Mouse (Mus musculus) intestine, embryonic 16.5 days (tissue): ENCODE data around the gene Acy3. TPM values are rescaled to one million over a fixed set of nuclear protein-coding genes. Genes with fewer than 3 reads are reported as not detected.
"Not testable (repeated sequence)": the region's sequence is repeated elsewhere in the genome, so short reads cannot be mapped to it uniquely, and the experiment has no call there.

ENCODE experiments used
- ATAC-seq: fragments of 200-750 bp; cut with Nextera tagmentation; 2 replicates; pipeline ENCODE4 v1.8.0; 2017; ENCODE audit warnings: moderate TSS enrichment, moderate library complexity
- H3K27ac ChIP-seq: fragments of 300-500 bp; sonication (generic); 2 replicates; pipeline ENCODE4 v1.5.1; 2014; ENCODE audit warnings: mild to moderate bottlenecking, low read length
- H3K27me3 ChIP-seq: fragments of 300-500 bp; sonication (generic); replicated peaks from 2 replicates; pipeline ENCODE4 v1.6.1; 2014; ENCODE audit warnings: low read length, control low read depth, mixed read lengths; ENCODE audit not compliant: control insufficient read depth, insufficient read depth
- H3K36me3 ChIP-seq: fragments of 300-500 bp; sonication (generic); 2 replicates; pipeline ENCODE4 v1.6.1; 2014; ENCODE audit warnings: low read length, control low read depth; ENCODE audit not compliant: control insufficient read depth, insufficient read depth
- H3K4me1 ChIP-seq: fragments of 300-500 bp; sonication (generic); 2 replicates; pipeline ENCODE4 v1.6.1; 2014; ENCODE audit warnings: low read length, control low read depth, mixed read lengths; ENCODE audit not compliant: control insufficient read depth, insufficient read depth
- H3K4me2 ChIP-seq: fragments of 300-500 bp; sonication (generic); 2 replicates; pipeline ENCODE4 v1.6.1; 2014; ENCODE audit warnings: low read depth, low read length, control low read depth
- H3K4me3 ChIP-seq: fragments of 300-500 bp; sonication (generic); 2 replicates; pipeline ENCODE4 v1.5.1; 2014; ENCODE audit warnings: mild to moderate bottlenecking, low read length
- H3K9ac ChIP-seq: fragments of 300-500 bp; sonication (generic); 2 replicates; pipeline ENCODE4 v1.6.1; 2014; ENCODE audit warnings: low read depth, low read length
- H3K9me3 ChIP-seq: fragments of 300-500 bp; sonication (generic); 2 replicates; pipeline ENCODE4 v1.6.1; 2016; ENCODE audit warnings: low read length, control low read depth; ENCODE audit not compliant: control insufficient read depth
- WGBS: fragments of 180-500 bp; shearing (Covaris S2); extraction: QIAGEN DNeasy Blood & Tissue Kit; methylation state at CpG from one replicate; pipeline ENCODE4 v1.1.7; 2014; 5-methylcytosine and 5-hydroxymethylcytosine counted together
- polyA plus RNA-seq: library from polyadenylated mRNA; unstranded; fragments of >200 nt; fragmentation: Nextera tagmentation; extraction: Ambion mirVana; gene quantifications from 2 replicates; pipeline ENCODE4 v1.2.1, GENCODE M21; 2015

The Acy3 gene
- polyA plus RNA-seq, 1 experiment from 2014 or later = 16.9 TPM

GRCm38 (mm10) chr19:4023185-4023584 is 36.8 kb downstream of the Acy3 start:
- Histone ChIP-seq H3K4me2 (no peak overlapping the region), H3K4me1 (peaks cover 12% of the 10 kb centered on the region; the same call in 1 of the 2 replicates), H3K36me3 (no peaks in the 10 kb centered on the region), H3K27me3 (no peaks in the 10 kb centered on the region), H3K9ac (no peak overlapping the region), H3K9me3 (0 out of 2 replicates have a peak, but pooled peaks cover 3% of the 10 kb centered on the region), H3K27ac (no peak overlapping the region), H3K4me3 (no peak overlapping the region)
- 68% methylated on average over 7 of the region's 7 CpGs for WGBS
- no peak for ATAC-seq

DNA sequence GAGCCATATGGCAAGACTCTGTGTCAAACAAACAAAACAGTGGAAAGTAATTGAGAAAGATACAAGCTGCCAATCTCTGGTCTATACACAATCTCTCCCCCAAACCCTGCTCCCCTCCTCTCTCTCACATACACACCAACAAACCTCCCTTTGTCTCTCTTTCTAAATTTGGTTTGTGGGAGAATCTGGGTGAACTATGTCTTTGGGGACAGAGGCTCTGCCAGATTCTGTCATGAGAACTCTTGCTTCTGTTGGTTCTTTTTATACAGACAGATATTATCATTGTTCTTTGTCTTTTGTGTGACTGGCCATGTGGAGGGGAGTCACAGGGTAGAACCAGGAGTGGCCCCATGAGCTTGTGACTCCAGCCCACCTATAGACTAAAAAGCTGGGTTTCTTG is 41.2 kb downstream of the Acy3 start:
- Histone ChIP-seq H3K9ac (no peak overlapping the region), H3K4me2 (no peak overlapping the region), H3K4me1 (no peaks in the 10 kb centered on the region), H3K9me3 (0 out of 2 replicates have a peak, but pooled peaks cover 3% of the 10 kb centered on the region), H3K36me3 (no peaks in the 10 kb centered on the region), H3K27me3 (no peaks in the 10 kb centered on the region), H3K27ac (no peak overlapping the region), H3K4me3 (no peak overlapping the region)
- ATAC-seq = no peak

DNA sequence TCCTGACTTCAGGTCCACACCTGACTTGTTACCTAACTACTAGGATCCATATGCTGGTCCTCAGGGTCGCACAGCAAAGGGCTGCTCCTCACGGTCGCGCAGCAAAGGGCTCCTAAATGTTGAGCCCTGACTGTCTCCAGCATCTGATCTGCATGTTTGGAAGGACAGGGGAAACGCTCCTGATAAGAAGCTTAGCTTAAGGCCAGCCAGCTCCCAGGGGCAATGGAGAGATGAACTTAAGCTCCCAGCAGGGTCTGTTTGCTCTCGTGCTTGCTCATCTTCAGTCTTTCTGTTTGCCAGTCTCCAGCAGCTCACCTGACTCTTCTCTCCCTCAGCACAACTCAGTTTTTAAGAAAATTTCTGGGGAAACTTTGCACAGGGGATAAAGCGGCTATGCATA is 46.3 kb downstream of the Acy3 start:
- H3K4me2 ChIP-seq = no peak overlapping the region
- peak overlapping the region; percentile 51; the same call in 1 of the 2 replicates for H3K27ac ChIP-seq
- H3K9ac ChIP-seq = no peak overlapping the region
- no peak for ATAC-seq
- H3K4me3 ChIP-seq = no peak overlapping the region
- H3K27me3 ChIP-seq = no peaks in the 10 kb centered on the region
- 55% methylated on average over 7 of the region's 7 CpGs for WGBS
- 0 out of 2 replicates have a peak, but pooled peaks cover 2% of the 10 kb centered on the region for H3K36me3 ChIP-seq
- peaks cover 12% of the 10 kb centered on the region; the same call in 1 of the 2 replicates for H3K4me1 ChIP-seq
- H3K9me3 ChIP-seq = no peaks in the 10 kb centered on the region

GRCm38 (mm10) chr19:4033298-4033697 is 46.9 kb downstream of the Acy3 start:
- 66% methylated on average over 3 of the region's 3 CpGs for WGBS
- Histone ChIP-seq H3K9ac (no peak overlapping the region), H3K4me1 (peaks cover 15% of the 10 kb centered on the region), H3K36me3 (0 out of 2 replicates have a peak, but pooled peaks cover 2% of the 10 kb centered on the region), H3K27me3 (no peaks in the 10 kb centered on the region), H3K27ac (peak overlapping the region; percentile 81), H3K9me3 (no peaks in the 10 kb centered on the region), H3K4me3 (no peak overlapping the region), H3K4me2 (0 out of 2 replicates have a peak overlapping the region, but pooled peaks have one; percentile 6)
- peak; percentile 52 for ATAC-seq

- Histone ChIP-seq H3K4me2 (0 out of 2 replicates have a peak overlapping the region, but pooled peaks have one; percentile 6), H3K36me3 (0 out of 2 replicates have a peak, but pooled peaks cover 2% of the 10 kb centered on the region), H3K4me1 (peaks cover 16% of the 10 kb centered on the region), H3K4me3 (no peak overlapping the region), H3K27ac (peak overlapping the region; percentile 81), H3K9me3 (no peaks in the 10 kb centered on the region), H3K9ac (0 out of 2 replicates have a peak overlapping the region, but pooled peaks have one; percentile 21), H3K27me3 (no peaks in the 10 kb centered on the region)
- 0 out of 2 replicates have a peak, but pooled peaks have one; percentile 27 for ATAC-seq
- WGBS = 46% methylated on average over 5 of the region's 5 CpGs
Measured at GRCm38 (mm10) chr19:4033742-4034141, 47.4 kb downstream of the Acy3 start.

- Histone ChIP-seq H3K27me3 (no peaks in the 10 kb centered on the region), H3K9me3 (no peaks in the 10 kb centered on the region), H3K36me3 (0 out of 2 replicates have a peak, but pooled peaks cover 2% of the 10 kb centered on the region), H3K4me3 (peak overlapping the region; percentile 30), H3K4me2 (peak overlapping the region; percentile 46), H3K4me1 (peaks cover 16% of the 10 kb centered on the region), H3K9ac (peak overlapping the region; percentile 58), H3K27ac (peak overlapping the region; percentile 7)
- peak; percentile 72 for ATAC-seq
- WGBS = 66% methylated on average over 12 of the region's 12 CpGs
Measured at GRCm38 (mm10) chr19:4036327-4037045, 50.1 kb downstream of the Acy3 start.

- not testable (repeated sequence) for H3K36me3 ChIP-seq, H3K9me3 ChIP-seq, H3K27me3 ChIP-seq
- peak overlapping the region; percentile 86 for H3K9ac ChIP-seq
- peak; percentile 5; the same call in 1 of the 2 replicates for ATAC-seq
- H3K4me3 ChIP-seq = peak overlapping the region; percentile 72
- peak overlapping the region; percentile 84 for H3K27ac ChIP-seq
- H3K4me1 ChIP-seq = peaks cover 16% of the 10 kb centered on the region
- peak overlapping the region; percentile 80 for H3K4me2 ChIP-seq
- WGBS = 25% methylated on average over 7 of the region's 8 CpGs
Measured at GRCm38 (mm10) chr19:4037154-4037787, 50.9 kb downstream of the Acy3 start.

- Histone ChIP-seq H3K4me1 (peaks cover 16% of the 10 kb centered on the region), H3K4me3 (peak within 1 kb of the TSS; percentile 72), H3K27ac (peak within 1 kb of the TSS; percentile 84), H3K4me2 (peak within 1 kb of the TSS; percentile 80), H3K27me3 (no peaks in the 10 kb centered on the region), H3K9me3 (no peaks in the 10 kb centered on the region), H3K9ac (peak within 1 kb of the TSS; percentile 86), H3K36me3 (0 out of 2 replicates have a peak, but pooled peaks cover 2% of the 10 kb centered on the region)
- peak; percentile 78 for ATAC-seq
- WGBS = under 1% methylated on average over 26 of the region's 26 CpGs
Measured at GRCm38 (mm10) chr19:4037788-4038232, 51.4 kb downstream of the Acy3 start, which contains the start of gene Gstp1. Gene Gstp1, minus strand, starts transcription at chr19:4037985.
